Mouse (Mus musculus) MEL (cell line): ENCODE measurements around the gene Rab35. TPM values are rescaled to one million over a fixed set of nuclear protein-coding genes. Genes with fewer than 3 reads are reported as not detected.

ENCODE experiments used
- DNase-seq: peaks from one replicate; pipeline ENCODE4 v3.0.0; 2011; ENCODE audit warnings: low read depth, low spot score
- H3K27ac ChIP-seq: 2 replicates; pipeline ENCODE4 v1.5.1; 2012; ENCODE audit warnings: low read depth, mild to moderate bottlenecking, control low read depth, low read length, moderate library complexity; ENCODE audit not compliant: control insufficient read depth
- H3K27me3 ChIP-seq, 2 experiments: fragments of 150-350 bp in 1 of 2; sonication (generic) in 1 of 2; 2 replicates each; pipeline ENCODE4 v1.6.1; 2012; ENCODE audit warnings: low read length in 2 of 2, mild to moderate bottlenecking in 2 of 2, improper control_type of control experiment in 1 of 2, moderate library complexity in 1 of 2; ENCODE audit not compliant: insufficient read depth in 2 of 2, control insufficient read depth in 1 of 2
- H3K36me3 ChIP-seq, 2 experiments: 2 replicates each; pipeline ENCODE4 v1.6.1; 2012 to 2014; ENCODE audit warnings: low read length in 2 of 2, improper control_type of control experiment in 1 of 2, inconsistent platforms in 1 of 2, mild to moderate bottlenecking in 1 of 2; ENCODE audit not compliant: insufficient read depth in 2 of 2, control insufficient read depth in 1 of 2
- H3K4me1 ChIP-seq, 2 experiments: fragments of 150-350 bp in 1 of 2; sonication (generic) in 1 of 2; 2 replicates each; pipeline ENCODE4 v1.6.1; 2012; ENCODE audit warnings: low read length in 2 of 2, improper control_type of control experiment in 1 of 2, mild to moderate bottlenecking in 1 of 2; ENCODE audit not compliant: insufficient read depth in 2 of 2, control insufficient read depth in 1 of 2
- H3K4me3 ChIP-seq, 2 experiments: fragments of 150-350 bp in 1 of 2; sonication (generic) in 1 of 2; 2 replicates each; pipeline ENCODE4 v1.5.1; 2012; ENCODE audit warnings: low read depth in 2 of 2, low read length in 2 of 2, mild to moderate bottlenecking in 2 of 2, moderate library complexity in 2 of 2, control low read depth in 1 of 2, improper control_type of control experiment in 1 of 2; ENCODE audit not compliant: control insufficient read depth in 1 of 2, insufficient read depth in 1 of 2
- H3K79me2 ChIP-seq: 2 replicates; pipeline ENCODE4 v1.6.1; 2012; ENCODE audit warnings: mild to moderate bottlenecking, low read length, moderate library complexity; ENCODE audit not compliant: control insufficient read depth, poor library complexity, insufficient read depth
- H3K9ac ChIP-seq: 2 replicates; pipeline ENCODE4 v1.6.1; 2012; ENCODE audit warnings: low read depth, mild to moderate bottlenecking, control low read depth, low read length, moderate library complexity; ENCODE audit not compliant: control insufficient read depth, poor library complexity, severe bottlenecking
- H3K9me3 ChIP-seq: fragments of 150-350 bp; sonication (generic); replicated peaks from 2 replicates; pipeline ENCODE4 v1.6.1; 2012; ENCODE audit warnings: mild to moderate bottlenecking, low read length, improper control_type of control experiment, moderate library complexity; ENCODE audit not compliant: insufficient read depth
- BHLHE40 ChIP-seq: IDR thresholded peaks from 2 replicates; pipeline ENCODE4 v1.6.1; 2012; ENCODE audit warnings: low read depth, mild to moderate bottlenecking, inconsistent platforms, low read length, improper control_type of control experiment, borderline replicate concordance
- CHD1 ChIP-seq: IDR thresholded peaks from 2 replicates; pipeline ENCODE4 v1.6.1; 2012; ENCODE audit warnings: low read depth, mild to moderate bottlenecking, inconsistent platforms, low read length, improper control_type of control experiment
- ELF1 ChIP-seq: IDR thresholded peaks from 2 replicates; pipeline ENCODE4 v1.6.1; 2014; ENCODE audit warnings: low read depth, mild to moderate bottlenecking, inconsistent platforms, low read length, improper control_type of control experiment, moderate library complexity
- ETS1 ChIP-seq: IDR thresholded peaks from 2 replicates; pipeline ENCODE4 v1.6.1; 2012; ENCODE audit warnings: low read depth, mild to moderate bottlenecking, inconsistent platforms, low read length, improper control_type of control experiment, moderate library complexity
- GATA1 ChIP-seq: IDR thresholded peaks from 2 replicates; pipeline ENCODE4 v1.6.1; 2011; ENCODE audit warnings: low read depth, low read length, improper control_type of control experiment
- JUND ChIP-seq: IDR thresholded peaks from 2 replicates; pipeline ENCODE4 v1.6.1; 2011; ENCODE audit warnings: low read depth, mild to moderate bottlenecking, improper control_type of control experiment, low read length
- KAT2A ChIP-seq: conservative IDR thresholded peaks from 2 replicates; pipeline ENCODE4 v1.6.1; 2012; ENCODE audit warnings: low read depth, low read length, improper control_type of control experiment, inconsistent platforms
- MAZ ChIP-seq: IDR thresholded peaks from 2 replicates; pipeline ENCODE4 v1.6.1; 2012; ENCODE audit warnings: low read depth, mild to moderate bottlenecking, inconsistent platforms, low read length, improper control_type of control experiment
- MEF2A ChIP-seq: IDR thresholded peaks from 2 replicates; pipeline ENCODE4 v1.6.1; 2014; ENCODE audit warnings: low read depth, mild to moderate bottlenecking, inconsistent platforms, low read length, improper control_type of control experiment; ENCODE audit not compliant: poor library complexity, insufficient replicate concordance, severe bottlenecking; ENCODE audit errors: extremely low read depth
- MYB ChIP-seq: IDR thresholded peaks from 2 replicates; pipeline ENCODE4 v1.6.1; 2011; ENCODE audit warnings: mild to moderate bottlenecking, low read depth, low read length, improper control_type of control experiment
- NELFE ChIP-seq: IDR thresholded peaks from 2 replicates; pipeline ENCODE4 v1.6.1; 2011; ENCODE audit warnings: low read depth, low read length, improper control_type of control experiment
- POLR2AphosphoS2 ChIP-seq: IDR thresholded peaks from 2 replicates; pipeline ENCODE4 v1.6.1; 2011; ENCODE audit warnings: low read length, improper control_type of control experiment
- POLR2AphosphoS5 ChIP-seq: IDR thresholded peaks from 2 replicates; pipeline ENCODE4 v1.6.1; 2012; ENCODE audit warnings: low read depth, borderline replicate concordance, mild to moderate bottlenecking, inconsistent platforms, low read length, moderate library complexity, mixed read lengths
- RCOR1 ChIP-seq: IDR thresholded peaks from 2 replicates; pipeline ENCODE4 v1.6.1; 2012; ENCODE audit warnings: low read depth, mild to moderate bottlenecking, inconsistent platforms, low read length, improper control_type of control experiment
- TCF12 ChIP-seq: IDR thresholded peaks from 2 replicates; pipeline ENCODE4 v1.6.1; 2014; ENCODE audit warnings: low read depth, mild to moderate bottlenecking, inconsistent platforms, low read length, improper control_type of control experiment, moderate library complexity
- USF1 ChIP-seq: IDR thresholded peaks from 2 replicates; pipeline ENCODE4 v1.6.1; 2014; ENCODE audit warnings: low read depth, mild to moderate bottlenecking, inconsistent platforms, low read length, improper control_type of control experiment, moderate library complexity
- ZC3H11A ChIP-seq: IDR thresholded peaks from 2 replicates; pipeline ENCODE4 v1.6.1; 2012; ENCODE audit warnings: low read depth, mild to moderate bottlenecking, inconsistent platforms, low read length, improper control_type of control experiment
- ZKSCAN1 ChIP-seq: IDR thresholded peaks from 2 replicates; pipeline ENCODE4 v1.6.1; 2012; ENCODE audit warnings: low read depth, mild to moderate bottlenecking, inconsistent platforms, low read length, improper control_type of control experiment, moderate library complexity
- ZNF384 ChIP-seq: IDR thresholded peaks from 2 replicates; pipeline ENCODE4 v1.6.1; 2012; ENCODE audit warnings: low read depth, mild to moderate bottlenecking, inconsistent platforms, low read length, improper control_type of control experiment
- polyA plus RNA-seq, 2 experiments: library from polyadenylated mRNA; stranded (reverse) in 1 of 2; unstranded in 1 of 2; fragments of >175 nt in 1 of 2; fragments of >200 nt in 1 of 2; gene quantifications; 2 replicates each; pipeline versions ENCODE4 v1.2.1 to v1.2.4; 2012; ENCODE audit warnings: low replicate concordance in 2 of 2, low read depth in 1 of 2; ENCODE audit not compliant: insufficient read length in 2 of 2, insufficient read depth in 1 of 2, missing spikeins in 1 of 2
- total RNA-seq: library from RNA; depleted of rRNA; stranded (reverse); fragments of 300-350 nt; gene quantifications from 2 replicates; pipeline ENCODE4 v1.2.3, GENCODE M21; 2012

The Rab35 gene
- total and polyA plus RNA-seq, 3 experiments, result 66.9 to 113 TPM; not detected in 1

DNA sequence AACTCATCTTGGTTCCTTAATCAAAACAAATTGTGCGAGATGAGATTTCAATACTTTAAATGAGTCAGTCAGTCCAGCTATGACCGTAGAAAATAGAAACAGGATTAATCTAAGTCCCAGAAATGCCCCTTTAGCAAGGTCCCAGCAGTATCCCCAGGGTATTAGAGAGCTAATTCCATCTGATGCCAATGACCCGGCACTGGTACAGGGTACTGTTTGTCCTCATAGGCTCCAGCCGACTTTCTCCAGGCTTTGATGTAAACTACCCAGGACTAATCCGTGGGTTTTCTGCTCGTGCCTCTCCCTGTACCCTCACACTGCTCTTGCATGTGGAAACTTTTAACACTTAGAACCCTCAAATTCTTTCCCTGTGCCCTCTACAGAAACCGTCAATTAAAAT lies 55.0 kb downstream of the Rab35 start:
- H3K27me3 ChIP-seq, result no peaks in the 10 kb centered on the region
- H3K4me1 ChIP-seq, result no peaks in the 10 kb centered on the region
- H3K4me3 ChIP-seq, result no peak overlapping the region
- no peak overlapping the region for H3K9ac ChIP-seq
- DNase-seq, result no peak
- no peak overlapping the region for H3K27ac ChIP-seq
- TF ChIP-seq TCF12 (no peak), JUND (no peak), ETS1 (no peak), POLR2AphosphoS2 (no peak), KAT2A (no peak), CHD1 (no peak), POLR2AphosphoS5 (no peak), ZC3H11A (no peak), MAZ (no peak), RCOR1 (no peak), ZKSCAN1 (no peak), ELF1 (no peak), NELFE (no peak), GATA1 (no peak), BHLHE40 (no peak), ZNF384 (no peak), USF1 (no peak), MEF2A (no peak), MYB (no peak)
- TF ChIP-seq, all 39 proteins: peak for 0
- no peaks in the 10 kb centered on the region for H3K9me3 ChIP-seq
- no peaks in the 10 kb centered on the region for H3K79me2 ChIP-seq
- no peaks in the 10 kb centered on the region for H3K36me3 ChIP-seq

DNA sequence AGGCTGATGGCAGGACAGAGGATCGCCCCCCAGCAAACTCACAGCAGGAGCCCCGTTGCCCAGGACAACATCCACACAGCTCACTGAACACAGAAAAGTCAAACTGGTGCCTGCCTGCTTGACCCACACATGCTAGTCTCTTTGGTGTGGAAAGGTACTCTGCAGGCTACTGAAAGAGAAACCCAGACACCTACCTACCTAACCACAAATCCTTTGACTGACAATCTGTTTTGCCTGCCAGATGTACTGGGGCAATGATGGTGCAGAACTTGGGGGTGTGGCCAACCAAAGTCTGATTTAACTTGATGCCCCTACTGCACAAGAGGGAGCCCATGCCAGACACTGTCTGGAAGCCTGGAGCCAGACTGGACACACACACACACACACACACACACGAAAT lies 61.6 kb downstream of the Rab35 start:
- no peak for DNase-seq
- TF ChIP-seq JUND, result no peak
- no peak for TF ChIP-seq ZNF384
- Histone ChIP-seq H3K36me3 (no peaks in the 10 kb centered on the region), H3K79me2 (no peaks in the 10 kb centered on the region), H3K9ac (no peak overlapping the region), H3K27me3 (no peaks in the 10 kb centered on the region), H3K4me1 (no peaks in the 10 kb centered on the region), H3K9me3 (no peaks in the 10 kb centered on the region), H3K4me3 (no peak overlapping the region), H3K27ac (no peak overlapping the region)
